Mouse (Mus musculus): Measurements from ENCODE around the gene Otud4.
A peak's percentile ranks its signal among the peaks of the same experiment; 100 is the strongest.
"Not testable (repeated sequence)": the region's sequence is repeated elsewhere in the genome, so short reads cannot be mapped to it uniquely, and the experiment has no call there.

Otud4 gene

DNA sequence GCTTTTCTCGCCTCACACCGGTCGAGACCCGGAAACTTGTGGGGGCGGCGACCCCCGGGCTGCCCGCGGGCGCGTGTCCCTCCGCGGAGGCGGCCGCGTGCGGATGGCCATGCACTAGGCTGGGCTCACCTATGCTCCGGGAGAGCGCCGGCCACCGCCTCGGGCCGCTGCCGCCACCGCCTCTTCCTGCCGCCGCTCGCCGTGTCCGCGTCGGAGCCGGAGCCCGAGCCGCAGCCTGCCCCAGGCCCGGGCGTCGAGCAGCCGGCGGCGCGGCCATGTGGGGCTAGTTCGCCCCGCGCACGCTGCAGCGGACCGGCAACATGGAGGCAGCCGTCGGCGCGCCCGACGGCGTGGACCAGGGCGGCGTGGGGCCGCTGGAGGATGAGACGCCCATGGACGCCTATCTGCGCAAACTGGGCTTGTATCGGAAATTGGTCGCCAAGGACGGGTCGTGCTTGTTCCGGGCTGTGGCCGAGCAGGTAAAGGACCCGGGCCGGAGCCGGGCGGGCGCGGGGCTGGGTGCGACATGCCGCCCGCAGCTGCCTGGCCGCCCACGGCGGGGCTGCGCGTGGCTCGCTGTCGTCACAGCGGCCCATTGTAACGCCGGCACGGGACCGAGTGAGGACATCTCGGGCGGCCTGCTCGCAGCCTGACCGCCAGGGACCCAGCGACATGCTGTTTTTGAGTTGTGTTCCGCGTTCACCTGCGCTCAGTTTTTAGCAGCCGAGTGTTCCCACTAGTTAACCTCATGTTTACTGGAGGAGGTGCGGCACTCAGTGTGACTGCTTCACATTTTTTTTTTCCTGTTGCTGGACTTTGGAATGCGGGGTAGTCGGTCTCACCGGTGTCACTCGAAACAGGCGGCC is at the start of gene Otud4:
Gene Otud4, plus strand, starts transcription at position 33 of the 866 bp plus-strand sequence.
- peak; percentile 70 to 71 for DNase-seq

DNA sequence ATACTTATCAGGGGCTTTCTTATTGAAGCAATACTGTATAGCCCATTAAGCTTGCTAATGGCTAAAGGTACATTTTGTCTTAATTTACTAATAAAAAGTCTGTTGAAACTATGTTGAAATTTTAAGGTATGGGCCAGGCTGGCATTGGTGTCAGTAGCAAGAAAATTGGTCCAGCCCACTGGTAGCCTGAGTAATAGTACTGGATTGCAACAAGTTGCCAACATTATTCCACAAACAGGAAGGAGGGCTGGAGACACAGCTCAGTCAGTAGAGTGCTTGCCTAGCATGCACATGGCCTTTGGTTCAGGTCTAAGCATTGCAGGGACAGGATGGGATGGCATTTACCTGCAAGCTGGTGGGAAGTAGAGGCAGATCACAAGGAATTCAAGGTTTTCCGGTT is 38.5 kb upstream of the Otud4 start:
- no peak for DNase-seq

DNA sequence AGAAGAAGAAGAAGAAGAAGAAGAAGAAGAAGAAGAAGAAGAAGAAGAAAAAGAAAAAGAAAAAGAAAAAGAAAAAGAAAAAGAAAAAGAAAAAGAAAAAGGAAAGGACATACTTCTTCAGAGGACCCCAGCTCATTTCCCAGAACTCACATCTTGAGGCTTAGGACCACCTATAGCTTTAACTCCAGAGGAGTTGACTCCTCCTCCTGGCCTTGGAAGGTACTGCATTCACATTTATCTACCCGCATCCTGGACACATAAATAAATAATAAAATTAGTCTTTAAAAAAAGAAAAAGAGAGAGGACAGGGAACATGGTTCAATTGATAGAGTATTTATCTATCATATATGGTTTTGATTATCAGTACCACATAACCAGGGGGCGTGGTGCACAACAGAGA is 36.2 kb upstream of the Otud4 start:
- DNase-seq = not testable (repeated sequence)

DNA sequence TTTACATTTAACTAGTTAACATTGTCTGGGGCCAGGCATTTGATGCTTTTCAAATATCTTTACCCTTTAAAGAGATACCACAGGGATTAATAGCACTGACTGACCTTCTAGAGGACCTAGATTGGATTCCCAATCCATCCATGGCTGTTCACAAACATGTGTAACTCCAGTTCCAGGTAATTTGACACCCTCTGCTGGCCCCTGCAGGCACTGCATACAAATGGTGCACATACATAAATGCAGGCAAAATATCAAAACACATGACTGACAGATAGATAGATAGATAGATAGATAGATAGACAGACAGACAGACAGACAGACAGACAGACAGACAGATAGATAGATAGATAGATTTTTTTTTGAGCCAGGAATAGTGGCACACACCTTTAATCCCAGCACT is 33.2 kb upstream of the Otud4 start:
- DNase-seq = no peak

DNA sequence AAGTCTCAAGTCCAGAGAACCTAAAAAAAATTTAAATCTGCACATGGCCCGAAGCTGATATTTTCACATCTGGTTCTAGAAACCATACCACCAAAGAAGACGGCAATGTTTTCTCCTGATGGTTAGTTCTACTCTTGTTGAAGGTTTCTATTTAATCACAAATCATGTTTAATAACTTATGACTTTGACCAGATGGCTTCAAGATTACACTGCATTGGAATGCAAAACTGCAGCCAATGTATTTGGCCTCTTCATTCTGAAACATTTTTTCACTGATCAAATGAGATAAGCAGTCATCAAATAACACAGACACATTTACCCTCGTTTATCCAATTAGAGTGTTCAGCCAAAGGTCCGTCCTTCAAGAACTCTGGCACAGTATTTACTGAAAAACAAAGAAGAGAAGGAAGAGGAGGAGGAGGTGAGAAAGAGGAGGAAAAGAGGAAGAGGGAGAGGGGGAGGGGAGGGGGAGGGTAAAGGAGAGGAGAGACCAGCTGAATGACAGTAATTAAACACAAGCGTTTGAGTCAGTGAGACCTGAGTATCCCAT is 32.6 kb upstream of the Otud4 start:
- no peak for DNase-seq

DNA sequence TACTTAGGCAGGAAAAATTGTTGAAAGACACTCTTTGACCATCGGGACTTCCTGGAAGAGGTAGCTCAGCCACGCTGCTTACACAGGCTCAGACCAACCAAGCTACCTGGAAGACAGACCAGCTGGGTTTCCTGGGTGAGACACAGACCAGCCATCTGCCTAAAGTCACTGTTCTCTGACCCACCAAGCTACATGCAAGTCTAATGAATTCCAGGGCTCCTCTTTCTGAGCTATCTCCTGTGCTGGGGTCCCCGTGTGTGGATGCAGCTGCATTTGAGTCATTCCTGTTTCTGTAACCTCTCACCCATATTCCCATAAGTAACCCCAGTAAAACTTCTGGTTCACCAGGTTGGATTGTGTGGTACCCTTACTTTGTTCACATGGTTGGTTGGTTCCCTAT is 30.7 kb upstream of the Otud4 start:
- DNase-seq = no peak

DNA sequence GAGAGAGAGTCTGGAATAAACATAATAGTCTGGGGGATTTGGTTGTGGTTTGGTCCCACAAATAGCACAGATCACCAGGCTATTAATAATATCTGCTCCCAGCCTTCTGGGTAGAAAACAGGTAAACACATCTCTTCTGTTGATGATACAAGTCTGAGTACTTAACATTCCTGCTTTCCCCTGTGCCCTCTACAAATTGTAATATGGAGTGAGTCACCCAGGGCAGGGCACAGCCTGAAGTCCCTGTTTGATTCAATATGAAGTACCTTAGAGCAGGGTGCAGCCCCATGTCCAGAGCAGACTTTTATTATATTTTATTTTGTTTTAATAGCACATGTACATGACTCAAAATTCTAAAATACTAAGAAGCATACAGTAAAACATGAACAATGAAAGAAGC is 29.1 kb upstream of the Otud4 start:
- DNase-seq = no peak

DNA sequence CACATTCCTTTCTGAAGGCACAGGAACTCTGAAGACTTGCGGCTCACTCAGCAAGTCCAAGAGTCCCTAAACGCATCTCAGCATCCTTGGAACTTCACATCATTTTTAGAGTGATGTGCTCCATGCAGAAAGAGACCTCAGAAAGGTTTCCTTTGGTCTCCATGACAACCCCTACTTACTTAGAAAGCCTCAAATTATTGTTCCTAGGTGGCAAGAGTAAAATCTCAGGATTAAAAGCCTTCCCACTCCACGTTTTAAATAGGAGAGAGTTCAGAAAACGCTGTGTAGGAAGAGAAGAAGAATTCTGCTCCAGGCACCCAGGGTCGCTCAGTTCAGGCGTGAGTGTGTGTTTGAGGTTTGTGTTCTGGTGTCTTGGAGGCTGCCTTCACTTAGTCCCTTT is 27.1 kb upstream of the Otud4 start:
- no peak for DNase-seq

DNA sequence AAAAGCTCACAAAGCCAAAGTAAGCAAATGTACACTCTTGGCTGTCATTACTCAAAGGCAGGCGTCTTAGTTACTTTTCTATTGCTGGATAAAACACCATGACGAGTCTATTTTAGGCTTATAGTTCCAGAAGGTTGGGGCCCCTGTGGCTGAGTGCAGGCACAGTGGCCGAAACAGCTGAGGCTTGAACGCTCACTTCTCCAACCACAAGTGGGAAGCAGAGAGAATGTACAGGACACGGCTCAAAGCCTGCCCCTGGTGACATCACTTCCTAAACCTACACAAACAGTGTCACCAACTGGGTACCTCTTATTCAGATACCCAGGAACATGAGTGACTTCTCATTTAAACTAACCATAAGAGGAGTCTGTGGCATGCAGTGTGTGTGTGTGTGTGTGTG is 26.5 kb upstream of the Otud4 start:
- no peak for DNase-seq

DNA sequence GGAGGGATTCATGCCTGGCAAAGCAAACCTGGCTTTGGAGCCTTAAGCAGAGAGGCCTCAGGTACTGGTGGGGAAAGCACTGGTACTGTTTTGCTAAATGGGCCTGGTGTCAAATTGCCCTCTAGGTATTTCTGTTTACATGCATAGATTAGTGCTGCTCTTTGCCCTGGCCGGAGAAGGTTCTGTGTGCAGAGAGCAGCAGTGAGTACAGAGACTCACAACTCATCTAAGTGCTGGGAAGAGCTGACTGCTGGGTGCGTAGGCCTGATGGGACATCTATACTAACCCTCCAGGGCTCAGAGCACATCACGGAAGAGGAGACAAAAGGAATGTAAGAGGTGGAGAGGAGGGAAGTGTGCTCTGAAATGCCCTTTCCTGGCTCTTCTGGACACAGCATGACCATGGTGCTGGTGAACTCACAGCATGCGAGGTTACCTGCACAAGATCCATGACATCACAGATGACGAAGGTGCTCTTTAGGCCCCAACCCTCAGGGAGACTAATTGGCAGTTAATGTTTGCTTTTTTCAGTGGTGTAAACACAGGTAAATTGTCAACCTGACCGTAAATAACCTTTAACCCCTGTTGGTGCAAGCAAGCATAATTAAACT is 23.6 kb upstream of the Otud4 start:
- no peak for DNase-seq

DNA sequence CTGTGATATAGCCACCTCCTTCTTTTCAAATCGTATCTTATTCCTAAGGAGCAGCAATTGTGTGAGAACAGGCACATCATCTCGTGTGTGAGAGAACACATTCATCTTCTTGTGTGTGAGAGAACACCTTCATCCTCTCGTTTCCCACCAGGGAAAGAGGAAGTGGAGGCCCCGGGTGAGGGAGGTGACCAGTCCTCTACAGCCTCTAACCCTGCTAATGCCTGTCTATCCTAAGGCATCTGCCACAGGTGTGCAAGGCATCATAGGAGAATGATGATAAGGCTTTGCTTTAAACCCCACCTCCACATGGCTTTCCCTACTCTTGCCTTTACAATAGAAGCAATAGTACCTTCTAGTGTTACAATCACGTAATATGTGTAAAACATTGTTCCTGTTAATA is 20.5 kb upstream of the Otud4 start:
- no peak for DNase-seq

DNA sequence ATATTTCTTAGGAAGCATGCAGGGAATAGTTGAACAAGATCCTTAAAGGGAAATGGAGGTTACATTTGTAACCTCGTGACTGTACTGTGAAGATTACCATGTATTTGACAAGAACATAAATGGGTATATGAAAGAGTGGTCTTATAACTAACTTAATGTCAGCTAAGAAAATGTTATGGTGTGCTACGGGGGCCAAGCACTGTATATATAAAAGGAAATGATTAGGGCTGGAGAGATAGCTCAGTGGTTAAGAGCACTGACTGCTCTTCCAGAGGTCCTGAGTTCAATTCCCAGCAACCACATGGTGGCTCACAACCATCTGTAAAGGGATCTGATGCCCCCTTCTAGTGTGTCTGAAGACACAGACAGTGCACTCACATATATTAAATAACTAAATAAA is 20.1 kb upstream of the Otud4 start:
- DNase-seq = no peak

DNA sequence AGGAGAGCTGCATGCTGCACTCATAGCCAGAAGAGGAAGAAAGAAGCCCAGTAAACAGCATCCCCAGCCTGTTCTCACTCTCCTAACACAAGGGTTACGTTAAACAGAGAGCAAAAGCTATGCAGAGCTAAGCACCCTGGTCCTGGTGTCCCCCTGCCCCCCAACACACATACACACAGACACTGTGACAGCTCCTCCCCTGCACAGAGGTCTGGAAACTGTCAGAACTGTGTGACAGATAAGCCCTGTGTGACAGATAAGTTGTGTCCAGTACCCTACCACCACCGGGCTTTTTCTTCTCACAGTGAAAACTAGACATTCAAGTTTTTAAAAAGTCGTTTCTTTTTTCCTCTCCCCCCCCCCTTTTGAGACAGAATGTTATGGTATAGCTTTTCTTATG is 19.4 kb upstream of the Otud4 start:
- DNase-seq = no peak

DNA sequence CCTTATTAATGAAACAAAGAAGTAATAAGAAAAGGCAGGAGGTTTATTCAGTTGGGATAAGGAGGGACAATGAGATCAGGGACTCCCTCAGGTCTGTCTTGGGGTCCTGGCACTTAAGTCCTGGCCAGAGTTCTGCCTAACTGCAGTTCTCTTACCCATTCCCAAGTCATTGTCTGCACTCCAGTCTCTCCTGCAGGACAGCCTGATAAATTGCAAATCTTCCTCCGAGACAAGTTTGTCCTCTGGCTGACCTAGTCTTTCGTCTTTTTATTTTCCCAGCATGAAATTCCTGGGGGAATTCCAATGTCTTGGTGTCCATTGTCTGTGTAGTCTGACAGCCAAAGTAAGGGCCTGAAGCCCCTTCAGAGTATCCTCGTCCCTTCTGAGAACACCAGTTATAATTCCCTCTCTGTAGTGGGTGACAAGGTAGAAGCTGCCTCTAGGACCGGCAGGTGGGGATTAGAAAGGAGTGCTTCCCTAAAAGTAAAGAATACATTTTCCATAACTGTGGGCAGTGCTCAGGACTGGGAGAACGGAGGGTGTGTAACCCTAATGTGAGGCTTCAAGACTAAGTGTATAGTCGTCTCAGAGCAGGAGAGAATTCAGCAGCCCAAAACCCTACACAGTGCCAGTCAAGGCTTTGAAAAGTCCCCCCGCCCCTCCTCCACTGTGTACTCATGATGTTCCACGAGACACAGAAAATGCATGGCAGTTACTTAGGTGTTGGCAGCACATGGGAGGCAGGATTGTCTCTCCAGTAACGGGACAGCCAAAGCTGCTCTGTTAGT is 18.7 kb upstream of the Otud4 start:
- DNase-seq = no peak

DNA sequence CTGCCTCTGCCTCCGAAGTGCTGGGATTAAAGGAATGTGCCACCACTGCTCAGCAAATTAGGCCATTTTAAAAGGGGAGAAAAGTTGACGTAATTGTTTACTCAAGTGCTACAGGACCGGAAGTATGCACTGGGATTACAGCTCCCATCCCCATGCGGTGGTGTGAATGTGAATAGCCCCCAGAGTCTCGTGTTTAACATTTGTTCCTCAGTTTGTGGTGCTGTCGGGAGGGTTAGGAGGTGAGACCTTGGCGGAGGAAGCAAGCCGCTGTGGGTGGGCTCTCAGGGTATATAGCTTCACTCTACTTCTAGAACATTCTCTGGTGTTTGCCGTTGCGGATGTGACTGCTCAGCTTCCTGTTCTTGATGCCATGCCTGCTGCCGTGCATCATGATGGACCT is 17.1 kb upstream of the Otud4 start:
- DNase-seq = no peak

DNA sequence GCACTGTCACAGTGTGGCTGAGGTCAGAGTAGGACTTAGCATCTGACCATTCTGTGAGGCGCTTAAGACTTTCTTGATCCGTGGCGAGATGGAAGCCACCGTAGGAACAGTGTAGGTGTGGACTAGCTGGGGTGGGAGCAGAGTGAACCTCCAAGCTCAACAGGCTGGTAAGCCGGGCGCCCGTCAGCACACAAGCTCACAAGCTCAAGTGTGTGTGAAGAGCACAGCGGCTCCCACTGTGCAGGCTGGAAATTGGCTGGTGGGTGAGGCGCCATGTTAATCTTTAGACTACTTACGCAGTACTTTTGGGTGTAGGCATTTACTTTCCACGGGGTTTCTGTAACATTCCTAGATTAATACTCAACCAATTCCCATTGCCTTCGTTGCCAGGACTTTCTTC is 16.1 kb upstream of the Otud4 start:
- peak in 1 of 2 experiments; percentile 33 for DNase-seq

DNA sequence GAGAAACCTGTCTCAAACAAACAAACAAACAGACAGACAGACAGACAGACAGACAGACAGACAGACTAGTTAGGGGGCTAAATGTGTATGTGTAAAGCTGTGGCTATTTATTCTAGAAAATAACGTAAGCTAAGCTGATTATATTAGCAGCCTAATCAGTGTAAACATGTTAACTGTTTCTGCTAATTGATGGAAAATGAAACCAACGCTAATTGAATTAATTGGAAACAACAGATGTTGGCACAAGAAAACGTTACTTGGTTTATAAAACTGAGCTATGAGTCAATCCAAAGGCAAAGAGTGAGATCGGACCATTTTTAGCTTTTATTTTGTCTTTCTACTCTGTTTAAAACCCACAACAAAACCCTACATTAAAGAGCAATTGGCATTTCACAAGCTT is 15.0 kb upstream of the Otud4 start:
- no peak for DNase-seq

DNA sequence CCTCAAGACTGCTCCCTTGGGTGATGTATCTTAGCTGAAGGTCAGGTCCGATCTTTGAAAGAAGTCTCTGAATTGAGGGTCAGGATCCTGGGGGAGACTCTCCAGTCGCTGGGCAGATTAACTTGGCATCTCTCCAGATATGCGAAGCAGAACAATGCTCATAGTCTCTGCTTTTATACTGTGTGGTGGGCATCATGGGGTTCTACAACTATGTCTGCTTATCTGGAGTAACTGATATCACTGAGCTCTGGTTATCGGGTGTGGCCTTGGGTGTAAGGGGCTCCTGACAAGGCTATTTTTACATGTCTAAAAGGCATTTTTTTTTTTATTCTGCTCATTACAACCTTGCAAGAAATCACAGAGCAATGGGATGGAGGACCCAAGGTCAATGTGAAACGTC is 13.2 kb upstream of the Otud4 start:
- no peak for DNase-seq

DNA sequence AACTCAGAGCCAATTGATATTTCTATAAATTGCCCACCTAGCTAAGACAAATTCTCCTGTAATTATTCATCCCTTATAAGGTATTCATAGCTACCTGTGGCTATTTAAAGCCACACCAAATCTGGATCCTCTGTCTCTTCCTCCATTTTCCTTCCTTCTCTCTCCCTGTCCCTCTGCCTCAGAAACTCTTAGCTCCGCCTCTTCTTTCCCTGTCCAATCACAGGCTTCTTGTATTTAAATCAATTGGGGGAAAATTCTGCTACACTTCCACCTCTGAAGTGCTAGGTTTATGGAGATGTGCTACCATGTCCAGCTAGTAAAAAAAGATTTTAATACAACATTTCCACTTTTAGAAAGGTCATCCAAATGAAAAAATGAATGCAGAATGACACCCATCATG is 3.9 kb upstream of the Otud4 start:
- no peak for DNase-seq

DNA sequence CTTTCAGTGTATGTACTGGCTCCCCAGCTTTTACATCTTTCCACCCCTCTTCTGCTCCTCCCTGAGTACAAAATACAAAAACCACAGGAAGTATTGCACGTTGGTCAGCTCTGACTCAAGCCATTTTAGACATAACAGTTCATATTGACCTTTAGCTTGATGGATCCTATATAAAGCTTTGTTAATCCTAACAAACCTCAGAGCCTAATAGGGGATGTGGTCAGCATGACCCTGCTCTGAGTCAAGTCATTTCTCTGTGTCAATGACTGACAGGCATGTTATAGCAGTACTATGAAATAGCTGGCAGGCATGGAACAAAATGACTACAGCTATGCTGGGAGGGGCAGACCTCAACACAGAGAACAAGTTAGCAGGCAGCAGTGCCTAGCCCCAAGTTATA is 3.3 kb upstream of the Otud4 start:
- no peak for DNase-seq

DNA sequence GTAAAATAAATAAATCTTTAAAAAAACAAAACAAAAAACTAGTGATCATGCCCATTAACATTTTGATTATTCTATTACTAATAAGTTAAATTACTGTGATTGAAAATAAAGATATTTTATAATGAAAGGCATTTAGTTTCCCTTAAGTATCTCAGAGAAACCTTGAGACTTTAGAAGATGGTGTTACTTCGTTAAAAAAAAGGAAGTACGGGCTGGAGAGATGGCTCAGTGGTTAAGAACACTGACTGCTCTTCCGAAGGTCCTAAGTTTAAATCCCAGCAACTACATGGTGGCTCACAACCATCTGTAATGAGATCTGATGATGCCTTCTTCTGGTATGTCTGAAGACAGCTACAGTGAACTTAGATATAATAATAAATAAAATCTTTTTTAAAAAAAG is 2.2 kb upstream of the Otud4 start:
- no peak for DNase-seq

DNA sequence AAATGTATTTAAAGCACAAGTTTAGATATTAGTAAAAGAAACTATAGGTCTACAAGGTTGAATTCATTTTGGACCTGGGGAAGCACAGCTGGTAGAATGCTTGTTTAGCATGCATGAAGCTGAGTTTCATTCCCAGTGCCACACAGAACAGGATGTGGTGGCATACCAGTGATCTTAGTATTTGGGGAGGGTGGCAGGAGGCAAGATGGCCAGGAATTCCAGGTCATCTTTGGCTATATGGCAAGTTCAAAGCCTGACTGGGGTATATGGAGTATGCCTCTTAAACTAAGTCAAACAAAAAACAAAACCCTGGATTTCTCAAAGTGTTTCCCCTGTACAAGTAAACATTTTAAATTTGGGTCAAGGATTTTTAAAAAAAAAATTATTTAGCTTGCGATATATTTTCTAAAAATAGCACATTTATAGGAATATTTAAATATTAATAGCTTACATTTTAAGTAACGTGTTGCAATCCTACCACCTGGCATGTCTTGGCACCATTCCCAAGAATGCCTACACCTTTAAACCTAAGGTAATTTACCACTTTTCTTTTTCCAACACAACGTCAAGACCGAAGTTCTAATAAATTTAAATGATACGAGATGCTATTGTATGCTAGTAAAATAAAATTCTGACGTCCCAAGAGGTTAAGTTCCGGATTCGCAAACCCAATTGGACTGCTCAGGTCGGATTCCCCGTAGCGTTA is 1.3 kb upstream of the Otud4 start:
- DNase-seq = no peak

Data from lung, postnatal 4 days (tissue).